ENCODE assay signal across 8 mouse cellular contexts in the genomic region with DNA sequence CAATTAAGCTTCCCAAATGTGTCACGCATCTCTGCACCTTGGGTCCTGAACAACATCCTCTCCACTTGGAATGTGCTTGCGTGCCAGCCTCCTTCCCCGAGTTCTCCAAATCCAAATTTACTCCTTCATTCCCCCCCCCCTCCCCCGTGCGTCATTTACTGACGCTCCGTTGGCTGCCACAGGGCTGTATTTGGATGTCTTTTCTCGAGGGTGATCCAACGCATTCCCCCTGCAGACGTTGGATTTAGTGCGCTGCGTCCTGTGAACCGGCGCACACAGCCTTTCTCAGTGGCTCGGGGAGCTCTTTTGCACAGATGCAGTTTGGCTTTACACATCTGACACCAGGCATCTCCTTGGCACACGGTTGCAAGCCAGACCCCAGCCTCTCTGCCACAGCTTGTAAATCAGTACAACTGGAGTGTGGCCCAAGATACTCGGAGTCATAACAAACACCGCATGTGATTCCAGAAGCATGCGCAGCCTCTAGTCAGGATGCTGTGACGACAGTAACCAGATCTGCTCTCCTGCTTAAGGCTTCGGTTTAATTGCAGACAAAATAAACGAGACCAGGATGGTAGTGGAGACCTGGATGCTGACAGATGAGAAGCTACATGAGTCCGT. TPM values are rescaled to one million over a fixed set of nuclear protein-coding genes. Genes with fewer than 3 reads are reported as not detected.
DNase-seq lines count a peak whose midpoint lies in the region; ATAC-seq and TF ChIP-seq lines count a peak whose summit lies in the region.

No protein-coding gene starts in this region.

- no peak overlapping the region for H3K4me3 ChIP-seq in liver, embryonic 11.5 days (ENCODE audit: low read depth, low read length)
- peak overlapping the region; percentile 49 for H3K4me3 ChIP-seq in embryonic facial prominence, embryonic 10.5 days
- H3K4me3 ChIP-seq in intestine, postnatal 0 days (ENCODE audit: low read depth, low read length) = no peak overlapping the region
- H3K4me3 ChIP-seq in stomach, embryonic 14.5 days (ENCODE audit: low read depth, low read length) = peak overlapping the region; percentile 13

- no peak overlapping the region for H3K27ac ChIP-seq in liver, embryonic 11.5 days (ENCODE audit: low read depth, low read length)
- peak overlapping the region; percentile 86 for H3K27ac ChIP-seq in embryonic facial prominence, embryonic 10.5 days (replicated peaks)
- H3K27ac ChIP-seq in intestine, postnatal 0 days (ENCODE audit: low read depth, low read length) = no peak overlapping the region
- peak overlapping the region; percentile 39; the same call in 1 of the 2 replicates for H3K27ac ChIP-seq in stomach, embryonic 14.5 days (ENCODE audit: low read length)

- H3K4me1 ChIP-seq in liver, embryonic 11.5 days (replicated peaks; ENCODE audit: control insufficient read depth, insufficient read depth, low read length) = peaks cover 4% of the 10 kb centered on the region
- peaks cover 47% of the 10 kb centered on the region for H3K4me1 ChIP-seq in embryonic facial prominence, embryonic 10.5 days
- H3K4me1 ChIP-seq in intestine, postnatal 0 days (replicated peaks; ENCODE audit: control insufficient read depth, insufficient read depth, low read length) = no peaks in the 10 kb centered on the region; the same call in 1 of the 2 replicates
- H3K4me1 ChIP-seq in stomach, embryonic 14.5 days (ENCODE audit: control insufficient read depth, insufficient read depth, low read length) = peaks cover 17% of the 10 kb centered on the region; the same call in 1 of the 2 replicates

- whole genome bisulfite sequencing in liver, embryonic 11.5 days = 54% methylated on average over 23 of the region's 23 CpGs
- 11% methylated on average over 23 of the region's 23 CpGs for WGBS in embryonic facial prominence, embryonic 10.5 days
- 31% methylated on average over 23 of the region's 23 CpGs for WGBS in intestine, postnatal 0 days
- WGBS in stomach, embryonic 14.5 days = 21% methylated on average over 23 of the region's 23 CpGs

- DNase-seq in liver, embryonic 11.5 days (ENCODE audit: low spot score) = no peak
- no peak for DNase-seq in liver
- DNase-seq in embryonic facial prominence, embryonic 10.5 days (ENCODE audit: low spot score) = peak; percentile 76
- DNase-seq in heart, adult 18-20 months = peak; percentile 50 to 51
- peak; percentile 63 for DNase-seq in mesoderm, embryonic 11.5 days (ENCODE audit: low read depth, low spot score)
- DNase-seq in spleen, postnatal 10 days (ENCODE audit: low spot score in 2 of 2) = no peak

- ATAC-seq in liver, embryonic 11.5 days (replicated peaks; ENCODE audit: low FRiP score) = no peak
- ATAC-seq in intestine, postnatal 0 days = no peak
- ATAC-seq in stomach, embryonic 14.5 days (ENCODE audit: insufficient number of reproducible peaks, insufficient read depth, low FRiP score, low read depth) = no peak

- no peaks in the 10 kb centered on the region for H3K36me3 ChIP-seq in liver, embryonic 11.5 days (ENCODE audit: control insufficient read depth, insufficient read depth, low read length)
- H3K36me3 ChIP-seq in embryonic facial prominence, embryonic 10.5 days (replicated peaks) = no peaks in the 10 kb centered on the region
- no peaks in the 10 kb centered on the region for H3K36me3 ChIP-seq in intestine, postnatal 0 days (ENCODE audit: control insufficient read depth, insufficient read depth)
- no peaks in the 10 kb centered on the region for H3K36me3 ChIP-seq in stomach, embryonic 14.5 days (ENCODE audit: control insufficient read depth, insufficient read depth, low read length)

- TF ChIP-seq CTCF in intestine, postnatal 0 days (IDR thresholded peaks at IDR 0.05; ENCODE audit: low read depth) = no peak

- H3K9ac ChIP-seq in liver, embryonic 11.5 days (ENCODE audit: low read depth, low read length) = no peak overlapping the region
- H3K9ac ChIP-seq in intestine, postnatal 0 days (ENCODE audit: low read depth, low read length) = no peak overlapping the region
- no peak overlapping the region for H3K9ac ChIP-seq in stomach, embryonic 14.5 days (replicated peaks; ENCODE audit: low read depth, low read length)

- peak overlapping the region; percentile 34; the same call in 1 of the 2 replicates for H3K4me2 ChIP-seq in liver, embryonic 11.5 days
- peak overlapping the region; percentile 18 for H3K4me2 ChIP-seq in intestine, postnatal 0 days (replicated peaks; ENCODE audit: low read depth)
- peak overlapping the region; percentile 46 for H3K4me2 ChIP-seq in stomach, embryonic 14.5 days (replicated peaks; ENCODE audit: low read depth, low read length)

- H3K27me3 ChIP-seq in liver, embryonic 11.5 days (replicated peaks; ENCODE audit: control insufficient read depth, insufficient read depth, low read length) = no peaks in the 10 kb centered on the region
- H3K27me3 ChIP-seq in embryonic facial prominence, embryonic 10.5 days (replicated peaks; ENCODE audit: low read depth, poor library complexity, severe bottlenecking) = no peaks in the 10 kb centered on the region
- H3K27me3 ChIP-seq in intestine, postnatal 0 days (replicated peaks; ENCODE audit: control insufficient read depth, insufficient read depth, low read length) = no peaks in the 10 kb centered on the region
- H3K27me3 ChIP-seq in stomach, embryonic 14.5 days (ENCODE audit: control insufficient read depth, insufficient read depth, low read length) = no peaks in the 10 kb centered on the region

- no peaks in the 10 kb centered on the region for H3K9me3 ChIP-seq in liver, embryonic 11.5 days (ENCODE audit: control insufficient read depth, low read length)
- H3K9me3 ChIP-seq in embryonic facial prominence, embryonic 10.5 days = no peaks in the 10 kb centered on the region
- no peaks in the 10 kb centered on the region for H3K9me3 ChIP-seq in intestine, postnatal 0 days (ENCODE audit: control insufficient read depth)
- no peaks in the 10 kb centered on the region for H3K9me3 ChIP-seq in stomach, embryonic 14.5 days (ENCODE audit: control insufficient read depth, low read depth, low read length)

RNA-seq across cellular contexts. Expression of a gene that starts 43.4 kb away (rescaled TPM):
- polyA plus RNA-seq in liver, embryonic 11.5 days (2014; fragmentation: Nextera tagmentation; extraction: Ambion mirVana) = 0.32 and 0.40 TPM in 2 replicates
- polyA plus RNA-seq in embryonic facial prominence, embryonic 10.5 days (2016; fragmentation: Nextera tagmentation; extraction: Ambion mirVana) = 0.47 and 0.74 TPM in 2 replicates
- total RNA-seq in heart, adult 18-20 months (2021) = not detected
- 2.0 and 2.7 TPM in 2 replicates for polyA plus RNA-seq in intestine, postnatal 0 days (2015; fragmentation: Nextera tagmentation; extraction: Ambion mirVana)
- 12.3 and 12.9 TPM in 2 replicates for polyA plus RNA-seq in stomach, embryonic 14.5 days (2014; fragmentation: Nextera tagmentation; extraction: Ambion mirVana)

Comparison
In these comparisons a context has a peak if more than half of its experiments do, and no peak if none do; other contexts are left out.
1. DNase-seq: peak in embryonic facial prominence, embryonic 10.5 days (single experiment), heart, adult 18-20 months (2 of 2) and mesoderm, embryonic 11.5 days (single experiment); none in liver, embryonic 11.5 days (single experiment), liver (single experiment) and spleen, postnatal 10 days (0 of 2).
2. H3K27ac ChIP-seq: peak in embryonic facial prominence, embryonic 10.5 days (single experiment) and stomach, embryonic 14.5 days (single experiment); none in liver, embryonic 11.5 days (single experiment) and intestine, postnatal 0 days (single experiment).
3. H3K4me3 ChIP-seq: peak in embryonic facial prominence, embryonic 10.5 days (single experiment) and stomach, embryonic 14.5 days (single experiment); none in liver, embryonic 11.5 days (single experiment) and intestine, postnatal 0 days (single experiment).
4. Peak in every context shown above with its lines, with median percentiles within 50 percentile points of each other: H3K4me2 ChIP-seq.